Mouse (Mus musculus) small intestine, adult 2 months (tissue): ENCODE results near the gene Snx25. TPM values are rescaled to one million over a fixed set of nuclear protein-coding genes. Genes with fewer than 3 reads are reported as not detected.

Experiments
- H3K27ac ChIP-seq: fragments of 200-500 bp; 2 replicates; pipeline ENCODE4 v1.5.1; 2012; ENCODE audit warnings: low read depth, low read length, control low read depth, inconsistent platforms; ENCODE audit not compliant: insufficient read depth
- H3K27me3 ChIP-seq: fragments of 200-500 bp; 2 replicates; pipeline ENCODE4 v1.6.1; 2012; ENCODE audit warnings: mild to moderate bottlenecking, moderate library complexity, low read length, inconsistent platforms; ENCODE audit not compliant: control insufficient read depth, insufficient read depth
- H3K36me3 ChIP-seq: fragments of 200-500 bp; 2 replicates; pipeline ENCODE4 v1.6.1; 2012; ENCODE audit warnings: mild to moderate bottlenecking, low read length, control low read depth, inconsistent platforms; ENCODE audit not compliant: control insufficient read depth, insufficient read depth
- H3K4me1 ChIP-seq: fragments of 200-500 bp; 2 replicates; pipeline ENCODE4 v1.6.1; 2012; ENCODE audit warnings: low read length, inconsistent platforms, mixed read lengths; ENCODE audit not compliant: control insufficient read depth, insufficient read depth, insufficient read length
- H3K4me3 ChIP-seq: fragments of 200-500 bp; 2 replicates; pipeline ENCODE4 v1.5.1; 2012; ENCODE audit warnings: low read depth, mild to moderate bottlenecking, control low read depth, inconsistent platforms, low read length, moderate library complexity
- CTCF ChIP-seq: fragments of 200-500 bp; IDR thresholded peaks from 2 replicates; pipeline ENCODE4 v1.5.1; 2012; ENCODE audit warnings: low read depth, mild to moderate bottlenecking, control low read depth, inconsistent platforms, low read length, moderate library complexity, mixed read lengths; ENCODE audit not compliant: insufficient replicate concordance, insufficient read length; ENCODE audit errors: extremely low read depth
- POLR2A ChIP-seq: fragments of 200-500 bp; IDR thresholded peaks from 2 replicates; pipeline ENCODE4 v1.6.1; 2012; ENCODE audit warnings: low read depth, mild to moderate bottlenecking, control low read depth, inconsistent platforms, low read length, moderate library complexity
- WGBS: fragments of 180-500 bp; shearing (Covaris S2); methylation state at CpG from one replicate; pipeline ENCODE4 v1.1.7; 2018; 5-methylcytosine and 5-hydroxymethylcytosine counted together
- polyA plus RNA-seq: library from polyadenylated mRNA; depleted of rRNA; stranded (reverse); fragments of >200 nt; gene quantifications from 2 replicates; pipeline ENCODE4 v1.2.3, GENCODE M21; 2012

Gene Snx25
- polyA plus RNA-seq, 1 experiment = 10.9 TPM

- WGBS = under 1% methylated on average over 77 of the region's 77 CpGs
- TF ChIP-seq POLR2A = peak; percentile 96
- TF ChIP-seq CTCF = no peak
- H3K4me1 ChIP-seq = peaks cover 8% of the 10 kb centered on the region; the same call in 1 of the 2 replicates
- no peaks in the 10 kb centered on the region for H3K27me3 ChIP-seq
- H3K36me3 ChIP-seq = no peaks in the 10 kb centered on the region; the same call in none of the 2 replicates
- H3K27ac ChIP-seq = peak overlapping the region; percentile 93
- peak overlapping the region; percentile 92 for H3K4me3 ChIP-seq
These were observed 11.3 kb upstream of the Snx25 start for GRCm38 (mm10) chr8:46162953-46163869.

GRCm38 (mm10) chr8:46153042-46153441 lies 1.1 kb upstream of the Snx25 start:
- no peaks in the 10 kb centered on the region for H3K27me3 ChIP-seq
- no peak overlapping the region for H3K4me3 ChIP-seq
- no peaks in the 10 kb centered on the region for H3K36me3 ChIP-seq
- peaks cover 3% of the 10 kb centered on the region; the same call in 1 of the 2 replicates for H3K4me1 ChIP-seq
- TF ChIP-seq CTCF = no peak
- no peak for TF ChIP-seq POLR2A
- no peak overlapping the region for H3K27ac ChIP-seq
- WGBS = 10% methylated on average over 2 of the region's 2 CpGs

GRCm38 (mm10) chr8:46151202-46152062 lies 527 bp downstream of the Snx25 start, which contains the start of gene Cfap97:
Cfap97 (plus strand) TSS chr8:46151771.
- H3K27me3 ChIP-seq = no peaks in the 10 kb centered on the region
- peaks cover 8% of the 10 kb centered on the region; the same call in 1 of the 2 replicates for H3K4me1 ChIP-seq
- 1% methylated on average over 72 of the region's 75 CpGs for WGBS

GRCm38 (mm10) chr8:46149782-46150181 lies 2.2 kb downstream of the Snx25 start:
- Histone ChIP-seq H3K36me3 (no peaks in the 10 kb centered on the region), H3K4me3 (peak overlapping the region; percentile 9; the same call in 1 of the 2 replicates), H3K27me3 (no peaks in the 10 kb centered on the region), H3K27ac (peak overlapping the region; percentile 62; the same call in 1 of the 2 replicates), H3K4me1 (peaks cover 14% of the 10 kb centered on the region)
- TF ChIP-seq POLR2A (no peak), CTCF (peak; percentile 25; the same call in 1 of the 2 replicates)
- 76% methylated on average over 9 of the region's 9 CpGs for WGBS

More at GRCm38 (mm10) chr8:46151202-46152062, 527 bp downstream of the Snx25 start, which contains the start of gene Cfap97:
- H3K36me3 ChIP-seq = no peaks in the 10 kb centered on the region
- 0 out of 2 replicates have a peak, but pooled peaks have one; percentile 17 for TF ChIP-seq POLR2A
- TF ChIP-seq CTCF = no peak
- H3K4me3 ChIP-seq = peak within 1 kb of the TSS; percentile 90
- H3K27ac ChIP-seq = peak within 1 kb of the TSS; percentile 82

- H3K27me3 ChIP-seq = no peaks in the 10 kb centered on the region
- no peaks in the 10 kb centered on the region for H3K36me3 ChIP-seq
- TF ChIP-seq POLR2A (no peak), CTCF (no peak)
- H3K4me3 ChIP-seq = no peak overlapping the region
- WGBS = 88% methylated on average over 6 of the region's 6 CpGs
- peak overlapping the region; percentile 9; the same call in 1 of the 2 replicates for H3K27ac ChIP-seq
- H3K4me1 ChIP-seq = peaks cover 15% of the 10 kb centered on the region
These were observed 2.7 kb downstream of the Snx25 start for GRCm38 (mm10) chr8:46149306-46149705.

GRCm38 (mm10) chr8:46146173-46146572 lies 5.8 kb downstream of the Snx25 start:
- Histone ChIP-seq H3K27me3 (no peaks in the 10 kb centered on the region), H3K36me3 (no peaks in the 10 kb centered on the region), H3K27ac (no peak overlapping the region), H3K4me1 (peaks cover 30% of the 10 kb centered on the region), H3K4me3 (no peak overlapping the region)
- TF ChIP-seq CTCF (no peak), POLR2A (no peak)
- 70% methylated on average over 3 of the region's 3 CpGs for WGBS
